In genomic region chr5:120514031-120514677, GRCm38 (mm10) we compare ENCODE assay signal across 13 mouse cellular contexts. TPM values are rescaled to one million over a fixed set of nuclear protein-coding genes. Genes with fewer than 3 reads are reported as not detected.
DNase-seq lines count a peak whose midpoint lies in the region; ATAC-seq and TF ChIP-seq lines count a peak whose summit lies in the region.
"Had no signal": no experiment of that assay in that cellular context is flagged by ENCODE, and none has a peak within 500 bp of the region (broad histone marks: within the 10 kb centered on the region; RNA-seq: fewer than 3 reads in every experiment).

No protein-coding gene starts in this region.

- WGBS in spleen, adult 2 months = 84% methylated on average over 9 of the region's 9 CpGs
- WGBS in liver, embryonic 16.5 days (ENCODE audit: insufficient replicate concordance) = 64% methylated on average over 9 of the region's 9 CpGs
- 91% methylated on average over 9 of the region's 9 CpGs for WGBS in midbrain, embryonic 13.5 days

- no peak for DNase-seq in gastrocnemius, adult 2 months
- DNase-seq in gastrocnemius, postnatal 10 days = no peak
- DNase-seq in spleen, adult 2 months (ENCODE audit: low read depth in 1 of 2, low spot score in 2 of 2) = no peak
- DNase-seq in spleen, adult 18-20 months = no peak
- no peak for DNase-seq in ovary, postnatal 10 days (ENCODE audit: low spot score)
- no peak for DNase-seq in spleen, postnatal 14 days (ENCODE audit: low spot score in 2 of 2)
- DNase-seq: cerebellum, adult 18-20 months; gastrocnemius, postnatal 25 days had no signal

- H3K27me3 ChIP-seq in spleen, adult 2 months (ENCODE audit: control insufficient read depth, insufficient read depth, low read length) = no peaks in the 10 kb centered on the region
- no peaks in the 10 kb centered on the region; the same call in 1 of the 2 replicates for H3K27me3 ChIP-seq in liver, embryonic 16.5 days (ENCODE audit: control insufficient read depth, insufficient read depth, low read depth, low read length)
- peaks cover 15% of the 10 kb centered on the region for H3K27me3 ChIP-seq in midbrain, embryonic 13.5 days

- 0 out of 2 replicates have a peak, but pooled peaks have one; percentile 12 for ATAC-seq in liver, embryonic 16.5 days (ENCODE audit: low read depth)
- no peak for ATAC-seq in midbrain, embryonic 13.5 days
- ATAC-seq: midbrain, embryonic 16.5 days had no signal

- no peaks in the 10 kb centered on the region for H3K9me3 ChIP-seq in liver, embryonic 16.5 days (replicated peaks; ENCODE audit: control insufficient read depth, low read length)
- peaks cover 5% of the 10 kb centered on the region; the same call in 1 of the 2 replicates for H3K9me3 ChIP-seq in midbrain, embryonic 13.5 days

- peak overlapping the region; percentile 92 for H3K27ac ChIP-seq in gastrocnemius, adult 2 months
- peak overlapping the region; percentile 46; the same call in 1 of the 2 replicates for H3K27ac ChIP-seq in spleen, adult 2 months (ENCODE audit: insufficient read depth, low read length)
- no peak overlapping the region for H3K27ac ChIP-seq in liver, embryonic 16.5 days (ENCODE audit: low read length)
- H3K27ac ChIP-seq in midbrain, embryonic 13.5 days = no peak overlapping the region

- intact Hi-C loops in gastrocnemius, adult 2 months (cut with DNase I) = loop anchor here (5.0 kb wide), 1 partner anchor 73 kb away; the partner anchor contains the start of genes Iqcd and Tpcn1

- no peak overlapping the region for H3K9ac ChIP-seq in liver, embryonic 16.5 days (ENCODE audit: low read depth, low read length)
- no peak overlapping the region for H3K9ac ChIP-seq in midbrain, embryonic 13.5 days (replicated peaks)

- H3K4me3 ChIP-seq in gastrocnemius, adult 2 months = peak overlapping the region; percentile 25
- H3K4me3 ChIP-seq in spleen, adult 2 months (ENCODE audit: extremely low read depth, insufficient read depth, insufficient read length) = no peak overlapping the region
- H3K4me3 ChIP-seq in liver, embryonic 16.5 days (ENCODE audit: low read depth, low read length) = no peak overlapping the region
- no peak overlapping the region for H3K4me3 ChIP-seq in midbrain, embryonic 13.5 days (replicated peaks)

- no peaks in the 10 kb centered on the region; the same call in 1 of the 2 replicates for H3K36me3 ChIP-seq in spleen, adult 2 months (ENCODE audit: control insufficient read depth, insufficient read depth, low read length)
- H3K36me3 ChIP-seq in liver, embryonic 16.5 days (ENCODE audit: control insufficient read depth, insufficient read depth) = no peaks in the 10 kb centered on the region
- no peaks in the 10 kb centered on the region for H3K36me3 ChIP-seq in midbrain, embryonic 13.5 days

- TF ChIP-seq POLR2A in spleen, adult 2 months (IDR thresholded peaks at IDR 0.05; ENCODE audit: low read depth, low read length) = no peak

- H3K4me2 ChIP-seq in liver, embryonic 16.5 days (ENCODE audit: low read depth, low read length) = no peak overlapping the region
- no peak overlapping the region for H3K4me2 ChIP-seq in midbrain, embryonic 13.5 days (replicated peaks)

- peaks cover 4% of the 10 kb centered on the region; the same call in 1 of the 2 replicates for H3K4me1 ChIP-seq in spleen, adult 2 months (ENCODE audit: control insufficient read depth, insufficient read depth, insufficient read length)
- H3K4me1 ChIP-seq in liver, embryonic 16.5 days (ENCODE audit: control insufficient read depth, low read depth, low read length) = peaks cover 39% of the 10 kb centered on the region
- H3K4me1 ChIP-seq in midbrain, embryonic 13.5 days (replicated peaks) = peaks cover 45% of the 10 kb centered on the region

- no peak for TF ChIP-seq CTCF in gastrocnemius, adult 2 months (IDR thresholded peaks at IDR 0.05)
- no peak for TF ChIP-seq CTCF in spleen, adult 2 months (IDR thresholded peaks at IDR 0.05; ENCODE audit: extremely low read depth, insufficient read depth, insufficient read length, insufficient replicate concordance)

RNA-seq across cellular contexts. Expression of gene Slc8b1, which starts 3.2 kb away (rescaled TPM):
- 10 to 100 TPM in 1 of 2 experiments, 1 to 10 TPM in 1; 8.1 to 10.5 TPM for total RNA-seq in gastrocnemius, adult 2 months (2021)
- total RNA-seq in gastrocnemius, postnatal 10 days (2021) = 10 to 100 TPM; 15.1 to 20.0 TPM
- polyA plus RNA-seq in spleen, adult 2 months (2012; rRNA removed) = 52.0 and 56.4 TPM in 2 replicates
- polyA plus RNA-seq in liver, embryonic 16.5 days (2015; fragmentation: Nextera tagmentation; extraction: Ambion mirVana) = 9.2 TPM in 2 replicates
- polyA plus RNA-seq in midbrain, embryonic 13.5 days (2015; fragmentation: Nextera tagmentation; extraction: Ambion mirVana) = 2.3 and 2.4 TPM in 2 replicates

RNA-seq across cellular contexts. Expression of gene Plbd2, which starts 10.7 kb away (rescaled TPM):
- total RNA-seq in gastrocnemius, adult 2 months (2021) = 10 to 100 TPM; 33.7 to 47.8 TPM
- total RNA-seq in gastrocnemius, postnatal 10 days (2021) = 10 to 100 TPM; 36.7 to 38.0 TPM
- 34.7 and 35.6 TPM in 2 replicates for polyA plus RNA-seq in spleen, adult 2 months (2012; rRNA removed)
- polyA plus RNA-seq in liver, embryonic 16.5 days (2015; fragmentation: Nextera tagmentation; extraction: Ambion mirVana) = 16.7 and 19.0 TPM in 2 replicates
- polyA plus RNA-seq in midbrain, embryonic 13.5 days (2015; fragmentation: Nextera tagmentation; extraction: Ambion mirVana) = 25.1 and 29.3 TPM in 2 replicates

RNA-seq across cellular contexts. Expression of gene Sds, which starts 37.8 kb away (rescaled TPM):
- total RNA-seq in gastrocnemius, adult 2 months (2021) = under 1 TPM; 0.26 to 0.70 TPM
- total RNA-seq in gastrocnemius, postnatal 10 days (2021) = not detected
- not detected in 2 replicates for polyA plus RNA-seq in spleen, adult 2 months (2012; rRNA removed)
- 3.2 and 4.3 TPM in 2 replicates for polyA plus RNA-seq in liver, embryonic 16.5 days (2015; fragmentation: Nextera tagmentation; extraction: Ambion mirVana)
- polyA plus RNA-seq in midbrain, embryonic 13.5 days (2015; fragmentation: Nextera tagmentation; extraction: Ambion mirVana) = 0.32 TPM in 1 of 2 replicates, not detected in the other
- total RNA-seq: gastrocnemius, postnatal 25 days; left cerebral cortex, postnatal 4 days had no signal
- polyA plus RNA-seq: hindbrain, embryonic 11.5 days; midbrain, embryonic 16.5 days had no signal

RNA-seq across cellular contexts. Expression of gene Sdsl, which starts 41.5 kb away (rescaled TPM):
- total RNA-seq in gastrocnemius, adult 2 months (2021) = 1 to 10 TPM in 1 of 2 experiments, under 1 TPM in 1; 0.41 to 1.1 TPM
- 1 to 10 TPM in 1 of 2 experiments, under 1 TPM in 1; 0.26 to 1.2 TPM for total RNA-seq in gastrocnemius, postnatal 10 days (2021)
- 4.0 and 4.6 TPM in 2 replicates for polyA plus RNA-seq in spleen, adult 2 months (2012; rRNA removed)
- 6.5 and 8.2 TPM in 2 replicates for polyA plus RNA-seq in liver, embryonic 16.5 days (2015; fragmentation: Nextera tagmentation; extraction: Ambion mirVana)
- polyA plus RNA-seq in midbrain, embryonic 13.5 days (2015; fragmentation: Nextera tagmentation; extraction: Ambion mirVana) = 6.8 and 9.5 TPM in 2 replicates

Comparison
In these comparisons a context has a peak if more than half of its experiments do, and no peak if none do; other contexts are left out.
1. H3K27ac ChIP-seq: peak in gastrocnemius, adult 2 months (single experiment) and spleen, adult 2 months (single experiment); none in liver, embryonic 16.5 days (single experiment) and midbrain, embryonic 13.5 days (single experiment).